10 mouse cellular contexts compared by ENCODE assay signal in genomic region chr5:129331094-129331523, GRCm38 (mm10).
DNase-seq lines count a peak whose midpoint lies in the region; ATAC-seq lines count a peak whose summit lies in the region.
"Had no signal": no experiment of that assay in that cellular context is flagged by ENCODE, and none has a peak within 500 bp of the region (broad histone marks: within the 10 kb centered on the region; RNA-seq: fewer than 3 reads in every experiment).

No protein-coding gene starts in this region.

- intact Hi-C loops in left cerebral cortex, postnatal 4 days (cut with DNase I): no loop called here

- no peak overlapping the region for H3K4me2 ChIP-seq in embryonic facial prominence, embryonic 11.5 days (ENCODE audit: low read depth, low read length)
- no peak overlapping the region for H3K4me2 ChIP-seq in neural tube, embryonic 11.5 days (ENCODE audit: low read depth)
- H3K4me2 ChIP-seq in kidney, embryonic 15.5 days: no peak overlapping the region

- no peak overlapping the region for H3K9ac ChIP-seq in embryonic facial prominence, embryonic 11.5 days (replicated peaks; ENCODE audit: low read length)
- H3K9ac ChIP-seq in neural tube, embryonic 11.5 days (ENCODE audit: low read length): no peak overlapping the region
- no peak overlapping the region for H3K9ac ChIP-seq in kidney, embryonic 15.5 days

- H3K27me3 ChIP-seq in embryonic facial prominence, embryonic 11.5 days (ENCODE audit: control insufficient read depth, insufficient read depth, low read length): no peaks in the 10 kb centered on the region
- H3K27me3 ChIP-seq in neural tube, embryonic 11.5 days (ENCODE audit: control insufficient read depth, insufficient read depth, low read length): no peaks in the 10 kb centered on the region
- H3K27me3 ChIP-seq in kidney, embryonic 15.5 days: no peaks in the 10 kb centered on the region

- DNase-seq in left cerebral cortex, postnatal 4 days: peak; percentile 75
- DNase-seq in left cerebral cortex, adult 11 months (ENCODE audit: low spot score): no peak
- peak; percentile 12 for DNase-seq in brain, embryonic 18.5 days (ENCODE audit: low read depth, low spot score)
- peak; percentile 39 for DNase-seq in embryonic facial prominence, embryonic 11.5 days (ENCODE audit: low spot score)
- DNase-seq in neural tube, embryonic 11.5 days (ENCODE audit: low spot score): peak; percentile 34
- no peak for DNase-seq in ovary, postnatal 36 days (ENCODE audit: low spot score)
- DNase-seq: lung, postnatal 36 days had no signal

- no peaks in the 10 kb centered on the region for H3K4me1 ChIP-seq in embryonic facial prominence, embryonic 11.5 days (ENCODE audit: control insufficient read depth, insufficient read depth, low read length)
- H3K4me1 ChIP-seq in neural tube, embryonic 11.5 days (ENCODE audit: control insufficient read depth, insufficient read depth, low read length): no peaks in the 10 kb centered on the region
- no peaks in the 10 kb centered on the region for H3K4me1 ChIP-seq in kidney, embryonic 15.5 days

- H3K36me3 ChIP-seq in embryonic facial prominence, embryonic 11.5 days (replicated peaks; ENCODE audit: control insufficient read depth, insufficient read depth, low read depth, low read length): no peaks in the 10 kb centered on the region
- no peaks in the 10 kb centered on the region for H3K36me3 ChIP-seq in neural tube, embryonic 11.5 days (ENCODE audit: control insufficient read depth, insufficient read depth, low read length)
- no peaks in the 10 kb centered on the region for H3K36me3 ChIP-seq in kidney, embryonic 15.5 days

- no peaks in the 10 kb centered on the region for H3K9me3 ChIP-seq in embryonic facial prominence, embryonic 11.5 days (replicated peaks; ENCODE audit: control insufficient read depth, low read length)
- H3K9me3 ChIP-seq in neural tube, embryonic 11.5 days (ENCODE audit: control insufficient read depth, low read length): no peaks in the 10 kb centered on the region
- H3K9me3 ChIP-seq in kidney, embryonic 15.5 days (replicated peaks): no peaks in the 10 kb centered on the region

- H3K27ac ChIP-seq in embryonic facial prominence, embryonic 11.5 days (replicated peaks; ENCODE audit: low read depth, low read length): no peak overlapping the region
- no peak overlapping the region for H3K27ac ChIP-seq in neural tube, embryonic 11.5 days (ENCODE audit: low read depth, low read length)
- no peak overlapping the region for H3K27ac ChIP-seq in kidney, embryonic 15.5 days

- no peak overlapping the region for H3K4me3 ChIP-seq in embryonic facial prominence, embryonic 11.5 days (ENCODE audit: low read depth, low read length)
- no peak overlapping the region for H3K4me3 ChIP-seq in neural tube, embryonic 11.5 days (ENCODE audit: low read depth, low read length)
- H3K4me3 ChIP-seq in kidney, embryonic 15.5 days (replicated peaks): no peak overlapping the region

- 17% methylated on average over 11 of the region's 11 CpGs for WGBS in embryonic facial prominence, embryonic 11.5 days
- WGBS in neural tube, embryonic 11.5 days: 17% methylated on average over 11 of the region's 11 CpGs
- 10% methylated on average over 11 of the region's 11 CpGs for WGBS in kidney, embryonic 15.5 days

- no peak for ATAC-seq in embryonic facial prominence, embryonic 11.5 days (replicated peaks; ENCODE audit: insufficient number of reproducible peaks, low FRiP score, low TSS enrichment, low read depth)
- ATAC-seq in neural tube, embryonic 11.5 days (ENCODE audit: insufficient read depth, low FRiP score, low TSS enrichment): no peak
- no peak for ATAC-seq in kidney, embryonic 15.5 days (replicated peaks; ENCODE audit: low FRiP score)
- no peak for ATAC-seq in erythroid progenitor cell, adult 5-6 weeks (replicated peaks; ENCODE audit: low FRiP score, poor library complexity, severe bottlenecking)
- ATAC-seq: intestine, embryonic 16.5 days had no signal

Comparison
In these comparisons a context has a peak if more than half of its experiments do, and no peak if none do; other contexts are left out.
1. DNase-seq: peak in left cerebral cortex, postnatal 4 days (single experiment), brain, embryonic 18.5 days (single experiment), embryonic facial prominence, embryonic 11.5 days (single experiment) and neural tube, embryonic 11.5 days (single experiment); none in left cerebral cortex, adult 11 months (single experiment) and ovary, postnatal 36 days (single experiment).